Mouse (Mus musculus) bone marrow macrophage, adult 2 months (primary cell): Measurements from ENCODE around the gene Dhh. TPM values are rescaled to one million over a fixed set of nuclear protein-coding genes. Genes with fewer than 3 reads are reported as not detected.

ENCODE experiments used
- H3K27ac ChIP-seq: 2 replicates; pipeline ENCODE4 v1.5.1; 2012; ENCODE audit warnings: low read depth, low read length; ENCODE audit not compliant: insufficient read depth
- H3K4me1 ChIP-seq: 2 replicates; pipeline ENCODE4 v1.6.1; 2012; ENCODE audit warnings: low read length; ENCODE audit not compliant: control insufficient read depth, insufficient read depth
- H3K4me3 ChIP-seq: 2 replicates; pipeline ENCODE4 v1.5.1; 2012; ENCODE audit warnings: mild to moderate bottlenecking, low read length, moderate library complexity; ENCODE audit not compliant: insufficient read depth
- CTCF ChIP-seq: IDR thresholded peaks from 2 replicates; pipeline ENCODE4 v1.5.1; 2012; ENCODE audit warnings: low read depth, mild to moderate bottlenecking, low read length, moderate library complexity
- POLR2A ChIP-seq: IDR thresholded peaks from 2 replicates; pipeline ENCODE4 v1.6.1; 2012; ENCODE audit warnings: mild to moderate bottlenecking, low read depth, low read length, borderline replicate concordance
- polyA plus RNA-seq: library from polyadenylated mRNA; stranded (reverse); fragments of >200 nt; gene quantifications from 2 replicates; pipeline ENCODE4 v1.2.4, GENCODE M21; 2012; ENCODE audit not compliant: missing spikeins, insufficient read depth, insufficient read length

Gene Dhh
- polyA plus RNA-seq, 1 experiment, result not detected

GRCm38 (mm10) chr15:98893036-98893435, 5.3 kb downstream of the Dhh start:
- Histone ChIP-seq H3K27ac (no peak overlapping the region), H3K4me3 (no peak overlapping the region), H3K4me1 (peaks cover 2% of the 10 kb centered on the region; the same call in 1 of the 2 replicates)
- TF ChIP-seq POLR2A (no peak), CTCF (no peak)

- TF ChIP-seq CTCF, result 0 out of 2 replicates have a peak, but pooled peaks have one; percentile 39
- no peak for TF ChIP-seq POLR2A
- H3K27ac ChIP-seq, result no peak overlapping the region
- H3K4me3 ChIP-seq, result no peak overlapping the region
- H3K4me1 ChIP-seq, result peaks cover 2% of the 10 kb centered on the region; the same call in 1 of the 2 replicates
Observed at GRCm38 (mm10) chr15:98891907-98892606, 6.3 kb downstream of the Dhh start.

- H3K4me1 ChIP-seq, result peaks cover 2% of the 10 kb centered on the region; the same call in 1 of the 2 replicates
- TF ChIP-seq CTCF (no peak), POLR2A (no peak)
- no peak overlapping the region for H3K27ac ChIP-seq
- no peak overlapping the region for H3K4me3 ChIP-seq
Observed at GRCm38 (mm10) chr15:98891198-98891742, 7.1 kb downstream of the Dhh start.

- Histone ChIP-seq H3K4me3 (no peak overlapping the region), H3K4me1 (no peaks in the 10 kb centered on the region), H3K27ac (no peak overlapping the region)
- TF ChIP-seq POLR2A, result no peak
- TF ChIP-seq CTCF, result no peak
Observed at GRCm38 (mm10) chr15:98887526-98887925, 10.8 kb downstream of the Dhh start.

GRCm38 (mm10) chr15:98886667-98887387, 11.5 kb downstream of the Dhh start:
- H3K4me1 ChIP-seq, result peaks cover under 1% of the 10 kb centered on the region; the same call in 1 of the 2 replicates
- H3K4me3 ChIP-seq, result no peak overlapping the region
- no peak for TF ChIP-seq CTCF
- H3K27ac ChIP-seq, result no peak overlapping the region

GRCm38 (mm10) chr15:98884106-98884505, 14.2 kb downstream of the Dhh start:
- Histone ChIP-seq H3K4me3 (no peak overlapping the region), H3K27ac (no peak overlapping the region), H3K4me1 (peaks cover 13% of the 10 kb centered on the region)
- no peak for TF ChIP-seq POLR2A
- TF ChIP-seq CTCF, result no peak

GRCm38 (mm10) chr15:98883661-98884060, 14.7 kb downstream of the Dhh start:
- no peak overlapping the region for H3K27ac ChIP-seq
- H3K4me1 ChIP-seq, result peaks cover 13% of the 10 kb centered on the region
- TF ChIP-seq POLR2A, result no peak
- TF ChIP-seq CTCF, result no peak

GRCm38 (mm10) chr15:98881656-98882008, 16.7 kb downstream of the Dhh start:
- H3K4me3 ChIP-seq, result peak overlapping the region; percentile 52
- TF ChIP-seq POLR2A (0 out of 2 replicates have a peak, but pooled peaks have one; percentile 38), CTCF (no peak)
- peaks cover 13% of the 10 kb centered on the region for H3K4me1 ChIP-seq
- no peak overlapping the region for H3K27ac ChIP-seq

More at GRCm38 (mm10) chr15:98883661-98884060, 14.7 kb downstream of the Dhh start:
- H3K4me3 ChIP-seq, result no peak overlapping the region

- no peak for TF ChIP-seq CTCF
- no peak for TF ChIP-seq POLR2A
- Histone ChIP-seq H3K4me3 (peak overlapping the region; percentile 77), H3K27ac (peak overlapping the region; percentile 35; the same call in 1 of the 2 replicates), H3K4me1 (peaks cover 13% of the 10 kb centered on the region)
Observed at GRCm38 (mm10) chr15:98880978-98881655, 17.2 kb downstream of the Dhh start.

GRCm38 (mm10) chr15:98877331-98877730, 21.0 kb downstream of the Dhh start:
- Histone ChIP-seq H3K4me3 (no peak overlapping the region), H3K4me1 (peaks cover 13% of the 10 kb centered on the region), H3K27ac (no peak overlapping the region)
- TF ChIP-seq POLR2A (no peak), CTCF (no peak)
